ENCODE assay signal across 8 mouse cellular contexts in genomic region chr7:98489623-98490084, GRCm38 (mm10). TPM values are rescaled to one million over a fixed set of nuclear protein-coding genes. Genes with fewer than 3 reads are reported as not detected.
DNase-seq lines count a peak whose midpoint lies in the region; ATAC-seq and TF ChIP-seq lines count a peak whose summit lies in the region.

No protein-coding gene starts in this region.

- no peaks in the 10 kb centered on the region for H3K4me1 ChIP-seq in MEL (ENCODE audit: control insufficient read depth in 1 of 2, insufficient read depth in 2 of 2, low read length in 2 of 2)
- peaks cover 5% of the 10 kb centered on the region; the same call in 1 of the 2 replicates for H3K4me1 ChIP-seq in cerebellum, adult 2 months (ENCODE audit: control insufficient read depth, insufficient read depth, low read length)
- peaks cover 16% of the 10 kb centered on the region for H3K4me1 ChIP-seq in hindbrain, embryonic 12.5 days

- TF ChIP-seq CTCF in MEL (IDR thresholded peaks at IDR 0.05 in 2 of 3, conservative IDR thresholded peaks at IDR 0.05 in 1 of 3; ENCODE audit: control insufficient read depth in 1 of 3, insufficient read depth in 1 of 3, low read depth in 2 of 3, low read length in 3 of 3, poor library complexity in 1 of 3, severe bottlenecking in 1 of 3) = peak in 2 of 3 experiments; percentile 4 to 28; a peak in 2 of 6 replicates
- TF ChIP-seq CTCF in cerebellum, adult 2 months (IDR thresholded peaks at IDR 0.05; ENCODE audit: borderline replicate concordance, insufficient read depth, low read depth, low read length) = no peak

- peak overlapping the region in 1 of 2 experiments; percentile 13; a peak in 2 of 4 replicates for H3K4me3 ChIP-seq in MEL (ENCODE audit: control insufficient read depth in 1 of 2, insufficient read depth in 1 of 2, low read depth in 2 of 2, low read length in 2 of 2)
- H3K4me3 ChIP-seq in cerebellum, adult 2 months (replicated peaks; ENCODE audit: insufficient read depth, low read depth, low read length) = peak overlapping the region; percentile 49
- peak overlapping the region; percentile 48 for H3K4me3 ChIP-seq in hindbrain, embryonic 12.5 days

- peak; percentile 73 for ATAC-seq in hindbrain, embryonic 12.5 days (ENCODE audit: low FRiP score)

- no peak overlapping the region for H3K27ac ChIP-seq in MEL (ENCODE audit: control insufficient read depth, low read depth, low read length)
- H3K27ac ChIP-seq in cerebellum, adult 2 months (ENCODE audit: insufficient read depth, low read length) = no peak overlapping the region
- no peak overlapping the region for H3K27ac ChIP-seq in hindbrain, embryonic 12.5 days

- H3K4me2 ChIP-seq in hindbrain, embryonic 12.5 days (replicated peaks) = peak overlapping the region; percentile 75

- H3K9me3 ChIP-seq in MEL (replicated peaks; ENCODE audit: insufficient read depth, low read length) = no peaks in the 10 kb centered on the region
- H3K9me3 ChIP-seq in hindbrain, embryonic 12.5 days (replicated peaks) = no peaks in the 10 kb centered on the region

- DNase-seq in MEL (ENCODE audit: low read depth, low spot score) = peak; percentile 34
- DNase-seq in cerebellum, adult 2 months = peak; percentile 52 to 56
- DNase-seq in frontal cortex, postnatal 36 days (ENCODE audit: low spot score in 2 of 2) = peak; percentile 55 to 56
- peak; percentile 42 to 62 for DNase-seq in layer of hippocampus, postnatal 36 days
- peak; percentile 76 for DNase-seq in lung, postnatal 25 days (ENCODE audit: low spot score)
- DNase-seq in retina, postnatal 1 day = peak; percentile 87
- peak; percentile 73 for DNase-seq in thymus, postnatal 25 days

- TF ChIP-seq EP300 in MEL (IDR thresholded peaks at IDR 0.05; ENCODE audit: low read depth in 1 of 2, low read length in 2 of 2) = no peak

- H3K79me2 ChIP-seq in MEL (ENCODE audit: control insufficient read depth, insufficient read depth, low read length, poor library complexity) = no peaks in the 10 kb centered on the region

- under 1% methylated on average over 50 of the region's 50 CpGs for WGBS in cerebellum, adult 2 months
- under 1% methylated on average over 45 of the region's 50 CpGs for WGBS in hindbrain, embryonic 12.5 days

- TF ChIP-seq RAD21 in MEL (IDR thresholded peaks at IDR 0.05; ENCODE audit: low read depth, low read length) = no peak

- H3K27me3 ChIP-seq in MEL (ENCODE audit: control insufficient read depth in 1 of 2, insufficient read depth in 2 of 2, low read length in 2 of 2) = no peaks in the 10 kb centered on the region; a peak in 2 of 4 replicates
- no peaks in the 10 kb centered on the region; the same call in 1 of the 2 replicates for H3K27me3 ChIP-seq in cerebellum, adult 2 months (ENCODE audit: control insufficient read depth, insufficient read depth, low read length)
- H3K27me3 ChIP-seq in hindbrain, embryonic 12.5 days = peaks cover 34% of the 10 kb centered on the region

- no peak overlapping the region for H3K9ac ChIP-seq in MEL (ENCODE audit: control insufficient read depth, low read depth, low read length, poor library complexity, severe bottlenecking)
- H3K9ac ChIP-seq in hindbrain, embryonic 12.5 days = peak overlapping the region; percentile 67

- H3K36me3 ChIP-seq in MEL (ENCODE audit: control insufficient read depth in 1 of 2, insufficient read depth in 2 of 2, low read length in 2 of 2) = no peaks in the 10 kb centered on the region
- H3K36me3 ChIP-seq in hindbrain, embryonic 12.5 days = no peaks in the 10 kb centered on the region

- TF ChIP-seq POLR2A in MEL (IDR thresholded peaks at IDR 0.05; ENCODE audit: control insufficient read depth in 1 of 2, insufficient read depth in 1 of 2, low read depth in 1 of 2, low read length in 2 of 2, poor library complexity in 1 of 2) = no peak
- TF ChIP-seq POLR2A in cerebellum, adult 2 months (IDR thresholded peaks at IDR 0.05; ENCODE audit: borderline replicate concordance, insufficient read depth, low read length) = no peak

TF ChIP-seq in MEL, 35 proteins besides CTCF, POLR2A, EP300 and RAD21:
- TF ChIP-seq BHLHE40 (IDR thresholded peaks at IDR 0.05; ENCODE audit: borderline replicate concordance, low read depth, low read length) = peak; percentile 11; the same call in 1 of the 2 replicates
- TF ChIP-seq ZNF384 (IDR thresholded peaks at IDR 0.05; ENCODE audit: low read depth, low read length) = no peak
- TF ChIP-seq MYB (IDR thresholded peaks at IDR 0.05; ENCODE audit: low read depth, low read length) = no peak
- no peak for TF ChIP-seq SIN3A (IDR thresholded peaks at IDR 0.05; ENCODE audit: low read length)
- no peak for TF ChIP-seq ZKSCAN1 (IDR thresholded peaks at IDR 0.05; ENCODE audit: low read depth, low read length)
- no peak for TF ChIP-seq CHD2 (IDR thresholded peaks at IDR 0.05; ENCODE audit: low read length)

RNA-seq across cellular contexts. Expression of gene Lrrc32, which starts 0.6 kb away (rescaled TPM):
- not detected in 2 replicates for total RNA-seq in MEL (2012; rRNA removed)
- not detected for polyA plus RNA-seq in MEL (2012; ENCODE audit: insufficient read depth in 1 of 2, insufficient read length in 2 of 2, low read depth in 1 of 2, low replicate concordance in 2 of 2, missing spikeins in 1 of 2)
- polyA plus RNA-seq in cerebellum, adult 2 months (2012; rRNA removed) = 2.2 and 2.5 TPM in 2 replicates
- 4.9 and 6.3 TPM in 2 replicates for polyA plus RNA-seq in hindbrain, embryonic 12.5 days (2016; fragmentation: Nextera tagmentation; extraction: Ambion mirVana)
- 1 to 10 TPM; 1.6 to 1.8 TPM for total RNA-seq in layer of hippocampus, postnatal 36 days (2021)

RNA-seq across cellular contexts. Expression of gene Gucy2d, which starts 49.4 kb away (rescaled TPM):
- total RNA-seq in MEL (2012; rRNA removed) = not detected in 2 replicates
- not detected for polyA plus RNA-seq in MEL (2012; ENCODE audit: insufficient read depth in 1 of 2, insufficient read length in 2 of 2, low read depth in 1 of 2, low replicate concordance in 2 of 2, missing spikeins in 1 of 2)
- 0.08 and 0.10 TPM in 2 replicates for polyA plus RNA-seq in cerebellum, adult 2 months (2012; rRNA removed)
- 0.22 TPM in 1 of 2 replicates, not detected in the other for polyA plus RNA-seq in hindbrain, embryonic 12.5 days (2016; fragmentation: Nextera tagmentation; extraction: Ambion mirVana)
- not detected for total RNA-seq in layer of hippocampus, postnatal 36 days (2021)

Comparison
In these comparisons a context has a peak if more than half of its experiments do, and no peak if none do; other contexts are left out.
1. DNase-seq: peak in every context shown above with its lines; median percentile 87 in retina, postnatal 1 day; 76 in lung, postnatal 25 days; 73 in thymus, postnatal 25 days; 56 in frontal cortex, postnatal 36 days; 54 in cerebellum, adult 2 months; 52 in layer of hippocampus, postnatal 36 days; 34 in MEL.